Mouse (Mus musculus) midbrain, embryonic 16.5 days (tissue): ENCODE data around the gene Wdr48. TPM values are rescaled to one million over a fixed set of nuclear protein-coding genes. Genes with fewer than 3 reads are reported as not detected.

Experiments used
- ATAC-seq: fragments of 200-750 bp; cut with Nextera tagmentation; 2 replicates; pipeline ENCODE4 v1.8.0; 2017; ENCODE audit warnings: moderate TSS enrichment
- H3K27ac ChIP-seq: fragments of 300-500 bp; sonication (generic); 2 replicates; pipeline ENCODE4 v1.5.1; 2014; ENCODE audit warnings: mild to moderate bottlenecking, low read length, mixed read lengths
- H3K27me3 ChIP-seq: fragments of 300-500 bp; sonication (generic); 2 replicates; pipeline ENCODE4 v1.6.1; 2014; ENCODE audit warnings: low read depth, low read length, mixed read lengths; ENCODE audit not compliant: control insufficient read depth, insufficient read depth
- H3K36me3 ChIP-seq: fragments of 300-500 bp; sonication (generic); 2 replicates; pipeline ENCODE4 v1.6.1; 2014; ENCODE audit warnings: mild to moderate bottlenecking, low read length, moderate library complexity, mixed read lengths; ENCODE audit not compliant: control insufficient read depth, insufficient read depth
- H3K4me1 ChIP-seq: fragments of 300-500 bp; sonication (generic); 2 replicates; pipeline ENCODE4 v1.6.1; 2014; ENCODE audit warnings: mild to moderate bottlenecking, low read length, mixed read lengths; ENCODE audit not compliant: control insufficient read depth, insufficient read depth
- H3K4me2 ChIP-seq: fragments of 300-500 bp; sonication (generic); 2 replicates; pipeline ENCODE4 v1.6.1; 2014; ENCODE audit warnings: mild to moderate bottlenecking, low read length, mixed read lengths
- H3K4me3 ChIP-seq: fragments of 300-500 bp; sonication (generic); 2 replicates; pipeline ENCODE4 v1.5.1; 2014; ENCODE audit warnings: low read depth, mild to moderate bottlenecking, low read length, moderate library complexity, mixed read lengths
- H3K9ac ChIP-seq: fragments of 300-500 bp; sonication (generic); 2 replicates; pipeline ENCODE4 v1.6.1; 2014; ENCODE audit warnings: low read depth, low read length, mixed read lengths
- H3K9me3 ChIP-seq: fragments of 300-500 bp; sonication (generic); replicated peaks from 2 replicates; pipeline ENCODE4 v1.6.1; 2014; ENCODE audit warnings: mild to moderate bottlenecking, low read length, mixed read lengths; ENCODE audit not compliant: control insufficient read depth, poor library complexity, severe bottlenecking
- WGBS: fragments of 180-500 bp; shearing (Covaris S2); extraction: QIAGEN DNeasy Blood & Tissue Kit; methylation state at CpG from one replicate; pipeline ENCODE4 v1.1.7; 2014; 5-methylcytosine and 5-hydroxymethylcytosine counted together
- polyA plus RNA-seq: library from polyadenylated mRNA; unstranded; fragments of >200 nt; fragmentation: Nextera tagmentation; extraction: Ambion mirVana; gene quantifications from 2 replicates; pipeline ENCODE4 v1.2.1, GENCODE M21; 2015

Wdr48 gene
- polyA plus RNA-seq, 1 experiment from 2014 or later = 68.2 TPM

DNA sequence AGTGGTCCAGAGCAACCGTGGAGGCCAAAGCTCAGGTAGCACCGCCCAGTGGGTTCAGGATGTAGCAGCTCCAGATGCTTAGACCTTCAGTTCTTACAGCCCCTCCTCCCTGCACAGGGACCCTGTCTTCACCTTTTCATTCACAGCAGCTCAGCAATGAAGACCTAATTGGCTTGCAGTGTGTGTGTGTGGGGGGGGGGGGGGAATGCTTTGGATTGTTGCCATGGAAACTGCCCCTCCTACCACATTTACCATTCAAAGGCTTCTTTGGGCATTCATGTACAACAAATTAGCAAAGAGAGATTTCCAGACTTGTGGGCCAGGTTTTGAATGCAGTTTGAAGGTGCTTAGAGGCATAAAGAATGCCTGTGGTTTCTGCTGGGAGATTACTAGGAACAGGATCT, 5.8 kb upstream of the Wdr48 start:
- Histone ChIP-seq H3K27ac (peak overlapping the region; percentile 54), H3K27me3 (no peaks in the 10 kb centered on the region; the same call in 1 of the 2 replicates), H3K36me3 (no peaks in the 10 kb centered on the region), H3K4me2 (no peak overlapping the region), H3K4me3 (no peak overlapping the region), H3K4me1 (peaks cover 6% of the 10 kb centered on the region), H3K9ac (no peak overlapping the region), H3K9me3 (no peaks in the 10 kb centered on the region)
- peak; percentile 70 for ATAC-seq
- 7% methylated on average over 2 of the region's 2 CpGs for WGBS

DNA sequence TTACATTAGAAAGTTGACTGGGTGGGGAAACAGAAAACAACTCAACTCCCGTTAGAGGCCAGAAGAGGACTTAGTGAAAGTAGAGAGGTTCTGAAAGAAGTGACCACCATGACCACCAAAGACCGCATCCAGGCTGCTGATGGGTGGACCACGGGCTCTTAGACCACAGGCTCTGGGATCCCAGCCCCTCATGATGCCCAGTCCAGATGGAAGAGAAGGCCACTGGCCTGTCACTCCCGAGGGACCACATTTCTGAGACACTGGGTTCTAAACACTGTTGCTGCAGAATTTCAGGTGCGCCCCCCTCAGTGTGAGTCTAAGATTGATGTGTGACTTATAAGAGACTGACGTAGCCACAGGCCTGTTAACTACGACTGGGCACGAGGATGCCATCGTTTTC, 5.2 kb upstream of the Wdr48 start:
- 59% methylated on average over 9 of the region's 9 CpGs for WGBS
- Histone ChIP-seq H3K27ac (peak overlapping the region; percentile 54), H3K9ac (no peak overlapping the region), H3K27me3 (no peaks in the 10 kb centered on the region; the same call in 1 of the 2 replicates), H3K4me3 (no peak overlapping the region), H3K9me3 (no peaks in the 10 kb centered on the region), H3K36me3 (no peaks in the 10 kb centered on the region), H3K4me1 (peaks cover 11% of the 10 kb centered on the region), H3K4me2 (no peak overlapping the region)
- no peak for ATAC-seq

DNA sequence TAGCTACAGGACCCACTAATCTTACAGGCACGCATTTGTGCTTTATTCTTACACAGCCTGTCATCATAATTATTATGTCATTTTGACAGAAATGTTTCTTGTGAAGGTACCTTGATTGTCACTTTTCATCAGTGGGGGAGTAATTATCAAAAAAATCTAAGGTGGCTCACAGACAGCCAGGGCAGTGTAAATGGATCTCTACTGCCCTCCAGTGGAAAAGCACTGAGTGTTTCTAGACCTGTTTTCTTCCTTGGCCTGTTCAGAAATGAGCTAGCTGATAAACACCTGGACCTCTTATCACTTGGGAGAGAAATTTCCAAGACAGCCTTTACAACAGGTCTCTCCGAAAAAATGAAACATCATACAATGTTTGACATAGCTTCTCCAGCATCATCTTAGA, 4.0 kb upstream of the Wdr48 start:
- no peaks in the 10 kb centered on the region; the same call in 1 of the 2 replicates for H3K27me3 ChIP-seq
- H3K36me3 ChIP-seq = no peaks in the 10 kb centered on the region
- H3K27ac ChIP-seq = no peak overlapping the region
- no peak overlapping the region for H3K4me3 ChIP-seq
- ATAC-seq = no peak
- WGBS = 37% methylated on average over 2 of the region's 2 CpGs
- H3K9me3 ChIP-seq = no peaks in the 10 kb centered on the region
- H3K4me2 ChIP-seq = no peak overlapping the region
- H3K4me1 ChIP-seq = peaks cover 14% of the 10 kb centered on the region
- H3K9ac ChIP-seq = no peak overlapping the region

DNA sequence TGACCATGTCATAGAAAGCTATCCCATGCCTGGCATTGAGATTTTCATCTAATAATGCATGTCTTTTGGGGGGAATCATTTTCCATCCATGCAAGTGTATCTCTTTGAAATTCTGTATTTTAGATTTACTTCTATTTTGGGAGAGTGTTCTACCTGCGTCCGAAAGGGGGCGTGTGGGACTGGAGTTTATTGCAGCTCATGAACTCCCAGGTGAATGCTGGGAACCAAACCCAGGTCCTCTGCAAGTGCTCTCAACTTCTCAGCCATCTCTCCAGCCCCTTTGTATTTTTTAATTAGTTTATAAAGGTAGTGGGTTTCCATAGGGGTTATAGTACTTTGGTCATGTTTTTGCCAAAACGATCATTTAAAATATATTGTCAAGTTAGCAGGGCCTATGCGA, 797 bp upstream of the Wdr48 start:
- Histone ChIP-seq H3K27me3 (no peaks in the 10 kb centered on the region; the same call in 1 of the 2 replicates), H3K4me3 (no peak overlapping the region), H3K27ac (peak overlapping the region; percentile 86; the same call in 1 of the 2 replicates), H3K4me1 (peaks cover 19% of the 10 kb centered on the region), H3K9ac (no peak overlapping the region; the same call in 1 of the 2 replicates), H3K9me3 (no peaks in the 10 kb centered on the region), H3K36me3 (no peaks in the 10 kb centered on the region), H3K4me2 (peak overlapping the region; percentile 75)
- WGBS = 91% methylated on average over 5 of the region's 5 CpGs
- no peak for ATAC-seq

DNA sequence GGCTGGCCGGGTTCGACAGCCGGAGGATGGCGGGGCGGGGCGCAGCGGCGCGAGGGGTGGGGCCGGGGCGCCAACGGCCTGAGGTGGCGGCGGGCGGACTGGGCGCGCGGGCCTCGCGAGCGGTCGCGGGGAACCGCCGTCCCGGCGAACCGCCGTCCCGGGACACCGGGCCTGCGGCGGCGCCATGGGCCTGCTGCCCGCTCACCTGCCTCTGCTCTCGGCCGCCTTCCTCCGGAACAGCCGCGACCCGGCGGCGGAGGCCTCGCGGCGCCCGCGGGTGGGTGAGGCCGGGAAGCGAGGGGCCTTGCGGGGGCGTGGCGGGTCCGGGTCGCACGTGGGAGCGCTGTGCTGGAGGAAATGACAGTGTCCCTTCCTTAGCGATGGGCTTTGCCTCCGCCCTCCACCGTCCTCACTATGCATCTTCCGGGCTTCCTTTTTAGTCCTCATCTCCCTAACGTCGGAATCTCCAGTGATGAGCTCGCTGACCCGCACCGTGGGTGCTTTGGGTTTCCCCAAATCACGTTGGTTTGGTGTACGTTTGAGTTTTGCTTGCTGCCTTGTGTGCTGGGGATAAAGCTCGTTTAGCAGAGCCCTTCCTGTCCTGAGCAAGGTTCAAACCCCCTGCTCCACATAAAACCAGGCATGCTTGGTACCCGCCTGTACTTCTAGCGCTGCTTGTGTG, 503 bp downstream of the Wdr48 start:
- Histone ChIP-seq H3K27ac (peak overlapping the region; percentile 86), H3K9me3 (no peaks in the 10 kb centered on the region), H3K9ac (peak overlapping the region; percentile 80), H3K4me2 (peak overlapping the region; percentile 99), H3K4me3 (peak overlapping the region; percentile 94), H3K36me3 (no peaks in the 10 kb centered on the region), H3K4me1 (peaks cover 15% of the 10 kb centered on the region), H3K27me3 (no peaks in the 10 kb centered on the region; the same call in 1 of the 2 replicates)
- 1% methylated on average over 51 of the region's 71 CpGs for WGBS
- peak; percentile 77 for ATAC-seq

DNA sequence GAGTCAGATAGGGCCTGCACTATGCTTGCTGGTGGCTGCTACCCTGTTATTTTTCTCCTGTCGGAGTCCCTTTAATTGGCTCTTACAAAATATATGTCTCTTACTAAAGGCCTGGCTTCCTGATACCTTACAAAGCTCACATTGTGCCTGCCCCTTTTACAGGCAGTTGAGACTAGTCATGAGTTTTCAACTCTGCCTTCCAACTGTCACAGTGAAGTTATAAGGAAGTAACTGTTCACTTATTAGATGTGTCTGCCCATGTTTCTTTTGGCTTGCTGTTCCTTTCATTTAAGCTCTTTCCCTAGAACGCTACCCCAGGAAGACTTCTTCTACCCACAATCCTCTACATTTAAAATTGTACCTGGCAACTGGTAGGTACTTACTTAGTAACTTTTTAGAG, 4.8 kb downstream of the Wdr48 start:
- Histone ChIP-seq H3K4me3 (no peak overlapping the region), H3K36me3 (peaks cover 4% of the 10 kb centered on the region), H3K27me3 (no peaks in the 10 kb centered on the region), H3K27ac (no peak overlapping the region), H3K9me3 (no peaks in the 10 kb centered on the region), H3K9ac (no peak overlapping the region), H3K4me2 (no peak overlapping the region), H3K4me1 (peaks cover 10% of the 10 kb centered on the region)
- WGBS = 98% methylated on average over 2 of the region's 2 CpGs
- ATAC-seq = no peak

DNA sequence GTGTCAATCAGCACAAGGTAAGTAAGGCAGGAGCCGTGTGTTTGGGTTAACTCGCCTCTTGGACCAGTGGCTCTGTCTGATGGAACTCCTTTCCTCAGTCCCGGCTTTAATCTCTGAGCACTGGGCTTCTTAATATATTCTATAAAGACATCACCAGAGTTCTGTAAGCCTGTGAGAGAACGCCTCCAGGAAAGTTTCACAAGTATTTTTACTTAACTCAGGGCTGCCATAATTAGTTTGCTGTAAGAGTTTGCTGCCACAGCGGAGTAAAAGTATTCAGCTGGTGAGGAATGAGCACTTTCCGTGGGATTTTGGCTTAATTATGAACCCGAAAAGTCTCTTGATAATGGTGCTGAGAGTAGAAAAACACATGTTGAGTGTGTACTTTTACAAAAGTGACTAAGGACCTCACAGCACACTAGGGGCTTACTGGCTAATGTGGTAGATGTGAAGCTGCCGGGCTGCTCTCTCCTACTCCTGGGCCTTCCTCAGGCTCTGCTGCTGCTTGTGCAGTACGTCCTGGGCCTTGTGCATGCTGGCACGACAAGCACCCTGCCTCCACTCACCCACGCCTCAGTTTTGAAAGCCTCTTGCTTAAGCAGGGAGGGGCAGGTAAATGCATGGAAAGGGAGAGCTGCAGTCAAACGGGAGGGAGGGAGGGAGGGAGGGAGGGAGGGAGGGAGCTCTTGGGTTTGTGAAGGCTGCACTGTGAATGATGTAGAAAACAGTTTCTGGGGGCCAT, 7.9 kb downstream of the Wdr48 start:
- 90% methylated on average over 11 of the region's 12 CpGs for WGBS
- Histone ChIP-seq H3K4me2 (no peak overlapping the region), H3K27ac (no peak overlapping the region), H3K36me3 (peaks cover 25% of the 10 kb centered on the region), H3K27me3 (no peaks in the 10 kb centered on the region), H3K4me1 (no peaks in the 10 kb centered on the region), H3K9ac (no peak overlapping the region), H3K4me3 (no peak overlapping the region), H3K9me3 (no peaks in the 10 kb centered on the region)
- ATAC-seq = no peak

DNA sequence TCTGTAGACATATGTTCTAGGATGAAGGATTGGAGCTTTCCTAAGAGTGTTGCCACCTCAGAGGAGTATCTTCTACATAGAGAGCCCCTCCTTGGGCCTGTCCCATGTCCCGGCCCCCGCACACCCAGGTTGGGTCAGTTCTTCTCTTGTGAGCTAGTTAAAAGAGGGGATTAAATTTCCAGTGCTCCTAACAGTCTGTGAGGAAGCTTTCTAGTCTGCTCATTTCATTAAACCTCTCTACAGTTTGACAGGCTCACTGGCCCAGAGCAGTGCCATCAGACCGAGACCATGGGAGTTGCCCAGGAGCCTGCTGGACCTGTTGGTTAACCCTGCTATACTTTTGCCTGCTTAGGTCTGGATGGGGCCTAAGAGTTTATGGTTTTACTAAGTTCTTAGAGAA, 14.0 kb downstream of the Wdr48 start:
- H3K9ac ChIP-seq = no peak overlapping the region
- H3K27ac ChIP-seq = no peak overlapping the region
- H3K27me3 ChIP-seq = no peaks in the 10 kb centered on the region
- 98% methylated on average over 3 of the region's 3 CpGs for WGBS
- no peaks in the 10 kb centered on the region for H3K4me1 ChIP-seq
- no peaks in the 10 kb centered on the region for H3K9me3 ChIP-seq
- peaks cover 62% of the 10 kb centered on the region for H3K36me3 ChIP-seq
- ATAC-seq = no peak
- H3K4me3 ChIP-seq = no peak overlapping the region
- no peak overlapping the region for H3K4me2 ChIP-seq

DNA sequence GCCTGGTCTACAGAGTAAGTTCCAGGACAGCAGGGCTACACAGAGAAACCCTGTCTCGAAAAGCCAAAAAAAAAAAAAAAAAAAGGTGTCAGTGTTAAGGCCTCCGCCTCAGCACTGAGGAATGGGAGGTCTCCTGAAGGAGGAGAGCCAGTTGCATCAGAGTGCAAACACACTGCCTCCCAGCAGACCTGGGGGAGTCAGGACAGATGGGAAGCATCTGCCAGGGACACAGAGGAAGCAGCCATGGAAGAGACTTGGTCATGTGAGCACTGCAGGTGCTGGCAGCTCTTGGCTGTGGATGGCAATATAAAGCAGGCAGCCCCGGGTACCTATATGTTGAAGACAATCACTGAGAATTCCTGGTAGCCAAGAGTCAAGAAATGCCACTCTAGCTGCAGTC, 15.3 kb downstream of the Wdr48 start:
- no peak overlapping the region for H3K9ac ChIP-seq
- peaks cover 61% of the 10 kb centered on the region for H3K36me3 ChIP-seq
- H3K4me3 ChIP-seq = no peak overlapping the region
- no peak for ATAC-seq
- no peaks in the 10 kb centered on the region for H3K9me3 ChIP-seq
- H3K4me2 ChIP-seq = no peak overlapping the region
- no peaks in the 10 kb centered on the region for H3K4me1 ChIP-seq
- no peak overlapping the region for H3K27ac ChIP-seq
- H3K27me3 ChIP-seq = no peaks in the 10 kb centered on the region
- 94% methylated on average over 3 of the region's 3 CpGs for WGBS
